Mouse (Mus musculus) ovary, postnatal 10 days (tissue): ENCODE measurements around the gene Il27.

ENCODE experiments used
- DNase-seq: peaks from one replicate; pipeline ENCODE4 v3.0.0; 2022; ENCODE audit warnings: low spot score

Il27 gene

DNA sequence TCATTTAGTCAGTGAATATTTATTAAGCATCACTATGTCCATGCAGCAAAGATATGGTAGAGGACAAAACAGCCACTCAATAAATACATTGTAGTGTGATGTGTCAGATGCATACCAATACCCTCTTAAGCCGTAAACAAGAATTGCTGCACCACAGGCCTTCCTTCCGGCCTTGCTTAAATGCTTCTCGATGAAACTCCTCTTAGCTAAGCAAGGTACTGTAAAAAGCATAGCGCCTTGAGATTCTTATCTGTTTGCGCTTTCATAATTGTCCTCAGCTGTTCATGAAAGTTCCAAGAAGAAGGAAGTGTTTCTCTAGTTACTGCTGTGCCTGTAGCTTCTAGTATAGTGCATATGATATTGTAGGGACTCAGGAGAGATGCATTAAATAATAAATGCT is 11.9 kb upstream of the Il27 start:
- no peak for DNase-seq

DNA sequence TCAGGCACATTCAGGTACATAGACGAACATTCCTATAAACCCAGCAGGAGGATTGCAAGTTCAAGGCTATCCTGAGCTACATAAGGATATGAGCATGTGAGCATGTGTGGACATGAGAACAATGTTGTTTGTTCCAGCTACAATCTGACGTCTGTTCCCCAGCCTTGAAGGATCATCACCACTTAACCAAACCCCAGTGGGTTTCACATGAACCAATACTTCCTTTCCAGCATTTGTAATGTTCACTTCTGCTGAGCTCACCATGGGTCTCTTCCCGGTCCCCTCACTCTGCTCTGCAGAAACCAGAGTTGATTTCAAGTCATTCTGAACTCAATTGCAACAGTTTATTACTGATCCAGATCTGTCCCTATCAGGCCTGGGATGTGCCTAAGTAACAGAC is 7.9 kb upstream of the Il27 start:
- DNase-seq: no peak

DNA sequence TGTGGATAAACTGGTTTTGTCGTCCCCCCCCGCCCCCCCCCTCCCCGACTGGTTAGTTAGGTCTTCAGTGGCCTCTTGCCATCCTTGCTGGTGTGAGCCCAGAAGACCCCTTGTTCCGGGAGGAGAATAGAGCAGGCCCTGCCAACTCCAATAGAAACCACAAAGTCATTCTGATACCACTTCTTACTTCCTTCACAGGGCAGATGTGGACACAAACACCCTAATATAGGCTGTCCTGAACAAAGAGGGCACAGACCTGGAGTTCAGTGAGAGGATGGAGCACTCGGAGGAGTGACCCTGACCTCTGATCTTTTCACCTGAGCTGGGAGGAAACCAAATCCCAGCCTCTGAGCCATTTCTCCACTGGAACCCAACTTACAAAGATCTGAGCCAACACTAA is 7.2 kb upstream of the Il27 start:
- DNase-seq: no peak

DNA sequence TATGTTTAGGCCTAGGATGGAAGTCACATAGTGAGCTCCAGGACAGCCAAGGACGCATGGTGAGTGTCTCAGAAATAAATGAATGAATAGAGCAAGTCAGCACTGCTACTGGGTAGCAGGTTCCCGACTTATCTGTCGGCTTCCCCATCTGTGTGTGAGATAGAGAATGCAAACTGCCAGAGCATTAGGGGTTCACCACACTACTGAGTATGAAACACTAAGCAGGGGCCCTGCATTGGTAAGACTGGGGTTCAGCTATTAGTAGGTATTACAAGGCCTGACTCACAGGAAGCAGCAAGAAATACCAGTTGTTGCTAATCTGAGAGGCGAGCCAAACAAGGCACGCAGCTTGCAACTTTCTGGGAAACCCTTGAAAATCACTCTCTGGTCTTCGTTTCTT is 4.2 kb upstream of the Il27 start:
- DNase-seq: no peak

DNA sequence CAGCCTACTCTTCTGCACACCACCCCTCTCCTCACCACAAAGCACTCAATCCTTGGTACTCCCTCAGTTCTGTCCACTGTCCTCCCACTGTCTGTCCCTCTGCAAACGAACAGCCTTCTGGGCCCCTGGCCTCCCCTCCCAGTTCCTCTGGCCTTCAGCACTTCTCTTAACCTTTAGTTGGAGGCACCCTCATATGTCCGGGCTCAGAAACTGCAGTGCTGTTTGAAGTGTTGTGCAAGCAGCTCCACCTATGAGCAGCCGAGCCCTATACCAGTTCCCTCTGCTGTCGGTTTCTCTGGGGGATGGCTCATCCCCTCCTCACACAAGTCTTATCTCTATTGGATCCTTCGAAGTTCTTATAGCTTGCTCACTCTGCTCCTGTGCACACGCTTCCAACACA is 1.7 kb upstream of the Il27 start:
- no peak for DNase-seq

DNA sequence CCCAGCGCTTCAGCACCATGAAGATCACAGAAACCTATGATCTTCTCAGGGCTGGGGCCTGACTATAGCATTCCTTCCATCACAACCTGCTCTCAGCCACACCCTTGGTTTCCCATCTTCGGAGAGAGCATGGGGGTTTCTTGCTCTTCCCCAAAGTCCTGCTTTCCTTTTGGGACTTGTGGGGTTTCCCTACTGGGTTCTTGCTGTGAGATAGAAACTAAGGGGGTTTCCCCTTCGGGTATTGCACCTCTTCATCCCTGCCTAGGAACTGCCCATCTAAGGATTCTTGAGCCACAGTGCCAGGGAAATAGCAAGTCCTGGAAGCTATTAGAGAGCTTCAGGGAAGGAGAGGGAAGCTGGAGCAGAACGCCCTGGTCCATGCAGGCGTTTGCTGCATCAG is 1.1 kb upstream of the Il27 start:
- DNase-seq: no peak

DNA sequence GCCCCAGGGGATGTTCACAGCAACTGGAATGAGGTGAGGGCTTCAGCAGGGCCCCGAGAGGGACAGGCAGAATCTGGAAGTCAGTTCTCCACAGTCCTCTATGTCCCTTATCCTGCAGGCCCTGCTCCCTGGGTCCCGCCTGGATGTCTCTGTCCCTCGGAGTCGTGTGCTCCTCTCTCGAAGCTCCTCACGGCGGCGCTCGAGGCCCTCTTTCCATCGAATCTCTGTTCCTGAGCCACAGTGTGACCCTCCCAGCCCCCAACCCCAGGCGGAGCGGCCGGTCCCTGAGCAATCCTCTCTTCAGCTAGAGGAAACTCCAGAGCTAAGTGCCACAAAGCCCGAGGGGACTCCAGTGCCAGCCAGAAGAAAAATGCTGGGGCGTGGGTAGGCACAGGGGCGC is 7.0 kb downstream of the Il27 start:
- DNase-seq: peak; percentile 50

DNA sequence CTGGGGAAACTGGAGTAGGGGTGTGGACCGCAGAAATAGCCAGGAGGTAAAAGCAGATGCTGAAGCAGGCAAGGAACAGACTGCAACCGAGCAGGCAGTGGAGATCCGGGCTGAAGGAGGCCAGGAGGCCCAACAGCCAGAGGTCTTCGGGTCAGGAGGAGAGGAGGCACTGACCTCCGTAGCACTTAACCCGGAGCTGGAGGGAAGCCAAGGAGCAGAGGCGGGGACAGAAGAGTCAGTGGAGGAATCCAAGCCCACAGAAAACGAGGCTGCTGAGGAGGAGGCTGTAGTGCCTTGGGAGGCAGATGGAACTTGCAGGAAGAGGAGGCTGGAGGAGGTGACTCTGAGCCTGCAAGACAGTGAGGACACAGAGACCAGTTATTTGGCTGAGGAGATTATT is 7.9 kb downstream of the Il27 start:
- no peak for DNase-seq

DNA sequence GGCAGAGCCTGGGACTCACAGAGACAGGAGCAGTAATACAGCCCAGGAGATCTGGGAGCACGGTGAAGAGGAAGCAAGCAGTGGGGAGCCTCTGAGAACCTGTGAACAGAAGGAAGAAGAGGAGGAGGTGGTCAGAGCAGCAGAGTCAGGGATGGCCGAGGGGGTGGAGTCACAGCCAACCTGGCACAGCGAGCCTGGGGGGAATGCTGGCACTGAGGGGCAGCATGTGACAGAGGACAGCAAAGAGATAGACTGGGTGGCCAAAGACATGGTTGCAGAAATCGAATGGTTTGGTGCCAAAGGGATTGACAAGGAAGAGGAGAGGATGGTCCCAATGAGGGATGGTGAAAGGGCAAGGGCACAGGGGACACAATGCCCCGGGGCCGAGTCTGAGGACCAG is 9.0 kb downstream of the Il27 start, which contains the start of gene Cln3:
TSS of gene Cln3 (minus strand) at position 101 of the 400 bp plus-strand sequence.
- no peak for DNase-seq

DNA sequence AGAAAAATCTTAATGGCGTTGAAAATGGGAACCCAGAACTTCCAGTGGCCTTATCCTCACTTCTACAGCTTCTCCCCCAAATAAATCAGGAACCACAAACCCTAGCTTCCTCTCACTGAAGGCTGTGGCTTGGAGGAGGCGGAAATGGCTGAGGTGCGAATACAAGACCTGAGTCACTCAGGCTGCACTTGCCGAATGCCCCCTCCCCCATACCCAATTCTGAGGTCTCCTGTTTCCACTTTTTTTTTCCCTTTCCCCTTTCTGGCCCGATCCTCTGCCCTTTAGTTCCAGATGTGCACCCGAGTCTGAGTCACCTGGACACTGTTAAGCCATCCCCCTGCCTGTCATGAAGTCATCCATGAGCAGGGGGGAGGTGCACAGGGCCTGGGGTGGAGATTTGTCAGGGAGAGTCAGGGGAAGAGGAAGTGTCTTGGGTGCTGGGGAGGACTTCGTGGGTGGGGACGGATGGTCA is 10.2 kb downstream of the Il27 start, which contains the start of gene Apobr:
TSS of gene Apobr (plus strand) at position 437 of the 472 bp plus-strand sequence.
- no peak for DNase-seq

DNA sequence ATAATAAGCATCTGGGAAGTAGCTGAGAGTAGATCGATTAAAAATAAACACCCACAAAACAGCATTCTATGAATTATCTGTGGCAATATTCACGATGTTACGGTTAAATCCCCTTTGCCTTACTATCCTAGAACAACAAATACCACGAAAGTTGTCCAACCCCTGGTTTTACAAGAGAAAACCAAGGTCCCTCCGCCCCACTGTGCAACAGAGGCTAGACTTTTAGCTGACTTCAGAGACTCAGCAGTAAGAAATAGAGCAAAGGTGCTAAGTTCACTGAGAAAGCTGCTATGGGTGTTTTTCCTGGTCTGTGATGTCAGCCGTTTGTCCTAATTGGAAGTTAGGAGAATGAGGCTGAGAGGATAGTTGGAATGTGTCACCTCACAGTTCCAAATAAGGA is 11.0 kb downstream of the Il27 start:
- DNase-seq: no peak

DNA sequence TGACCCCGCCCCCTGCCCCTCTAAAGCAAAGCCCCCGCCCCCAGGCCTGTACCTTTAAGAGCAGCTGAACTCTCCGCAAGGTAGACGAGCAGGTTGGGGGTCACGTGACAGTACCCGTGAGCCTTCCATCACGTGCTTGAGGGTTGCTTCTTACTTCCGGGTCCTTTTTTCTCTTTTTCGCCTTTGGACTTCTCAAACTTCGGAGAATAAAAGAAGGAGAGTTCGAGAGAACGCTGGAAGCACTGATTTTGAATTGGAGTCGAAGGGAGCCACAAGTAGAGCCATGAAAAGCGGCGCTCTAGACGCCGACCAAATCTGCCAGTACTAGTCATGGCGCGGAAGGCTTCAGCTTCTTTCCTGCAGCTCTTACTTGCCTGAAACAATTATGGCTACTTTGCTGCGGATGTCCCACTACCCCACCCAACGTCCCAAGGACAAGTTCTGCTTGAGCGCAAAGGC is 11.5 kb downstream of the Il27 start:
- DNase-seq: peak; percentile 72

DNA sequence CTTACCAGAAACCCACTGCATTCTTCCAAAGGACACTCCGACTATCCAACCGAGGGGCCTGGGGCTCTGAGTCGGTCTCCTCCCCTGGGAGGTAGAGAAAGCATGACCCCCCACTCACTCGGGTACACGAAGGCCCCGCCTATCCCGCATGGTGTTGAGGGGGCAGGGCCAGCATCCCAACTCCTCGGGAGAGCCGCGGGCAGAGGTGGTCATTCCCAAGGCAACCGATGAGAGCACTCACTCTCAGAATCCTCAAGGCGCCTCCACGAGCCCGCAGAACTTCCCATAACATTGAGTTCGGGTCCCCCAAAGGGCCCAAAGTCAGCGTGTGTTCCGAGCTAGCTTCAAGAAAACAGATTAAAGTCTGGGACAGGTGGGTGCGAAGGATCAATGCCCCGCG is 12.0 kb downstream of the Il27 start:
- DNase-seq: no peak

DNA sequence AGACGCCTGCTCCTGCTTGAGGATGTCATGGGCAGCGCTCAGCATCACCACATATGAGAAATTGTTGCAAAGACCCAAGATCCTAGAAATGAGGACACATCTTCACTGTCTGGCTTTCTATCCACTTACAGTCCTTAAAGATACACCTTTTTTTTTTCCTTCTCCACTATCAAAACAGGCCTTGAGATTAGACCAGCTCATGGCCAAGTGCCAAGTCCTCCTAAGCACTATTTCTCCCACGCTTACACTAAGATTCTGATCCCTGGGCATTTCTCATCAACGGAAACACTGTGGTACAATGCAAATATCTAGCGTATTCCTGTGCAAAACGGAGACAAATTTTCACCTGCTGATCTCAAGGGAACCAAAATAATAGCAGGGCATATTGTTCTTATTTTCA is 13.1 kb downstream of the Il27 start:
- DNase-seq: no peak

DNA sequence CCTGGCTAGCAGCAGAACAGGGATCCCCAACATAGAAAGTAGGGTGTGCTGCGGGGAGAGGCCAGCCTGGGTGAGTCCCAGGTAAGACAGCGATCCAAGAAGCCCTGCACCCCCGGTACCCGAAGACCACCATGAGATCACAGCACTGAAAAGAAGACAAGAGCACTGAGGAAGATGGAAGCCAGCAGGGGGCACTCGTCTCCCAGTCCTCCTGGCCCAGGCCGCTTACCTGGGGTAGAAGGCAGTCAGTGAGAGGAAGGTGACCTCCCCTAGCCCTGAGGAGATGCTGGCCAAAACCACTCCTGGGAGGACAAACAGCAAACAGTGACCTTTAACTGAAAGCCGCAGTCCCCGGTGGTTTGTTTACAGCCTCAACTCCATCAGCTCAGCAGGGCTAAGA is 15.6 kb downstream of the Il27 start:
- no peak for DNase-seq

DNA sequence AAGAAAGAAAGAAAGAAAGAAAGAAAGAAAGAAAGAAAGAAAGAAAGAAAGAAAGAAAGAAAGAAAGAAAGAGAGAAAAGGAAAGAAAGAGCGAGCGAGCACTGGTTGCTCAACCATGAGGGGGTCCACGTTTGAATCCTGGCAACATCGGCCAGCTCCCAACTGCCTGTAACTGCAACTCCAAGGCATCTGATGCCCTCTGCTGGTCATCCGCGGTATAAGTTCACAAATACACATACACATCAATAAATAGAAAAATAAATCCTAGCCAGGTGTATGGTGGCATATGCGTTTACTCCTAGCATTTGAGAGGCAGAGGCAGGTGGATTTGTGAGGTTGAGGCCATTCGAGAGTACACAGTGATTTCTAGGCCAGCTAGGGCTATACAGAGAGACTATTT is 17.8 kb downstream of the Il27 start:
- no peak for DNase-seq

DNA sequence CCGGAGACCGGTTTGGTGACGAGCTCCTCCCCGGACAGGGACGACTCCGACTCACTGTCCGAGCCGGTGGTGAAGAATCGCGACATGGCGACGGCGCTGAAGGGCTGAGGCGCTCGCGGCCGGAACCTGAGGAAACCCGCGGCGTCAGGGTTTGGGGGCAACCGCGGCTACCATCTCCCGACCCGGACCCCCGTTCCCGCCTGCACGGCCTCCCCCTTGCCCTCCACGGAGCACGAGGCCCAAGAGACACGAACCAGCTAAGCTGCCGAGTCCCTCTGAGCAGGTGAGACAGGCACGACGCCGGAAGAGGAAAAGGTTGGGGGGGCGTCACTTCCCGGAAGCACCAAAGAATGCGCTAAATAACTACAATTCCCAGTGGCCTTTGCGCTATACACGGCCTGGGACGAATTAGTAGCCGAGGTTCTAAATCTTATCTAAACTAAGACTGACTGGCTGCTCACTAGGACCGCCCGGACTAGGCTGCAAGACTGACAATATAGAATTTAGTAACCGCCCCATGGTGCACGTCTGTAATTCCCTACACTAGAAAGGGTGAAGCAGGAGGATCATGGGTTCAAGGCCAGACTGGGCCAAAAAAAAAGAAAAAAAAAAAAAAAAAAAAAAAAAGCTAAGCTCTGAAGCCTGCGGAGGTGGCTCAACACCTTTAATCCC is 28.5 kb downstream of the Il27 start, which contains the start of gene Eif3c:
TSS of gene Eif3c (minus strand) at position 318 of the 672 bp plus-strand sequence.
- peak; percentile 55 for DNase-seq

DNA sequence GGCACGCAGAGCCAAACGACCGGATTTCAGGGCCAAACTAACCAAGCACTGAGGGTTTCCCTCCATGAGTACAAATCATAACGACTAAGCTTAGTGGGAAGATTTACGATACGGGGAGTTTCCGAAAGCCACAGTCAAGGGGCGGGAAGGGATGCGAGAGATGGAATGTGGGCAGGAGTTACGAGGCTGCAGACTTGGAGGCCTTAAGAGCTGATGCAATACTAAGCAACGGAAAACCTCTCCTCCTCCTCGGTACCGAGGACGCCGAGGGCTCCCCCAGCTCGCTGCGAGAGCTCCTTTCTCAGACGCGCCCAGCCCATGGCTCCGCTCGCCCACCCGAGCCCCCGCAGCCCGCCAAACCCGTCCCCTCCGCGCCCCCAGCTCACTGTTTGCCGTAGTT is 29.0 kb downstream of the Il27 start:
- no peak for DNase-seq

DNA sequence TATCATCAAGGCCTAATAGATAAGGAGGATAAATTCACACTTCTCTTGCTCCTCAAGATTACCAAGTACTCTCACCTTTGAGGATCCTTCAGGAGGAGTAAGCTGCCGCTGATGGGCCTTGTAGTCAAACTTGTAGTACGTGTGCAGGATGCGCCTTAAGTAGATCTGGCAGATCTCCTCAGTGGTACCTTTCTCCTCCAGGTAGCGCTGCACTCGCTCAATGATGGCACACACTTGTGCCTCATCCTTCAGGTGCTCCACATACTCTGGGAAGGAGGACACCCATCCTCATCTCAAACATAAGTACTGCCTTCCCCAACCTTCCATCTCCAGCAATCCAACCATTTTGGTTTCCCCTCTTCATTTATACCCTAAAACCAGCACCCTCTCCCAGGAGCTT is 38.1 kb downstream of the Il27 start:
- no peak for DNase-seq

DNA sequence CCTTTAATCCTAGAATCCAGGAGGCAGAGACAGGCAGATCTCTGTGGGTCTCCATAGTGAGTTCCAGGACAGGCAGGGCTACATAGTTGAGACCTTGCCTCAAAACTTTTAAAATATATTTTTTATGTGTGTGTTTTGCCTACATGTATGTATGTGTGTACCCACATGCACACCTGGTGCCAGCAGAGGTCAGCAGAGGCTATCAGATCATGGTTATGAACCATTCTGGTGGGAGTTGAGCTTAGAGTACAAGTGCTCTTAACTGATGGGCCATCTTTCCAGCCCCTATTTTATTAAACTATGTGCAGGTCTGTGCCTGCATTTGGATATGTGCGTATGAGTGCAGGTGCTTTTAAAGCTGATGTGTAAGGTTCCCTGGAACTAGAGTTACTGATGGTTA is 39.9 kb downstream of the Il27 start:
- DNase-seq: no peak

DNA sequence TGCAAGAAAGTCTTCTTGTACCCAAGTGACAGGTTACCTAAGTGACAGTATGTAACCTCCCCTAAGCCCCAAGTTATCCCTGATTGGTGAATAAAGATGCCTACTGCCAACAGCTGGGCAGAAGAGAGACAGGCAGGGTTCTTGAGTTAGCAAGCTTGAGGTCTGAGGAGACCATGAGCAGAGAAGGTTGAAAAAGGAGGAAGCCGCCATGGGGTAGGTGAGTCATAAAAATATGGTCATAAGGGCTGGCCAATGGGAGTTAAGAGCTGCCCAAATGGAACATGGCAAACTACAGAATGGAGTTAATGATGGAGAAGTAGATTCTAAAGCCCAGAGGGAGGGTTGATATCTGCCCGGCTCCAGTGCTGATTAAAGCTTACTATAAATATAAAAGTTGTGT is 49.1 kb downstream of the Il27 start:
- no peak for DNase-seq

DNA sequence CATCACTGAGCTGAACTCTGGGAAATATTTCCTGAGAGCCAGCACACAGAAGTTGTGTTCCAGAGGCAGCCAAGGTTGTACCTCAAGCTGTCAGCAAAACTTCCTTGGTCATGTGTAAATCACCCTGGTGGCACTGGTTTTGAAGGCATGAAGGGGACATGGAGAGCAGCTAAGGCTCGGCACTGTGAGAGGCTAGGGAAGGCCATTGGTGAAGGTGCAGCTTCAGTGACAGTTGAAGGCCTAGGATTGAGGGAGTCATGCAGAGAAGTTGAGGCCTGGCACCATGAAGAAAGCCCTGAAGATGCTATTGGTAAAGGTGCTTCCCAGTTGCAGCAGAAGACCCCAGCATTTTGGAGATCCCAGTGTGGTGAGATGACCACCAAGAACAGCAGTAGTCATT is 53.1 kb downstream of the Il27 start:
- no peak for DNase-seq
